Mouse (Mus musculus): ENCODE data around the gene Nutf2-ps1. TPM values are rescaled to one million over a fixed set of nuclear protein-coding genes. Genes with fewer than 3 reads are reported as not detected.
"Not testable (repeated sequence)": the region's sequence is repeated elsewhere in the genome, so short reads cannot be mapped to it uniquely, and the experiment has no call there.

Gene Nutf2-ps1
- polyA plus RNA-seq (2015; fragmentation: Nextera tagmentation; extraction: Ambion mirVana) = 267 and 304 TPM in 2 replicates

DNA sequence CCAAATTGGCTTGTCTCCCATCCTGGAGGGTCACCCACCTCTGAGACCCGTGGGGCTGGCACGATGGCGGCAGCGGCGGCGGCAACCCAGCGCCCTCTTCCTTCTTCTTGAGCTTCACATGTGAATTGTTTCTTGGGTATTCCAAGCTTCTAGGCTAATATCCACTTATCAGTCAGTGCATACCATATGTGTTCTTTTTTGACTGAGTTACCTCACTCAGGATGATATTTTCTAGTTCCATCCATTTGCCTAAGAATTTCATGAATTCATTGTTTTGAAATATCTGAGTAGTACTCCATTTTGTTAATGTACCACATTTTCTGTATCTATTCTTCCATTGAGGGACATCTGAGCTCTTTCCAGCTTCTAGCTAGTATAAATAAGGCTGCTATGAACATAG is at the start of gene Nutf2-ps1:
Nutf2-ps1 (minus strand) TSS at position 101 of the 400 bp plus-strand sequence.
- not testable (repeated sequence) for DNase-seq (ENCODE audit: low spot score)

DNA sequence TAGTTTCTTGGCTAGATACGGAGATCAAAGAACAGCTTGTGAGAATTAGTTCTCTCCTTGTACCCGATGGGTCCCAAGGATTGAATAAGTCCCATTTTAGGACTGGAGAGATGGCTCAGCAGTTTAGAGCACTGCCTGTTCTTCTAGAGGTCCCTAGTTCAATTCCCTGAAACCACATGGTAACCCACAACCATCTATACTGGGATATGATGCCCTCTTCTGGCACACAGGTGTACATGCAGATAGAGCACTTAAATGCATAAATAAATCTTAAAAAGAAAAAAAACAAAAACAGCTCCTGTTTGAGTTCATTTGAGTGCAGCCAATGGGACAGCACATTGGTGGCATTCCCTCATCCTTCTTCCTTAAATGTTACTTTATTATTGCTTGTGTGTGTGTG is 49.2 kb upstream of the Nutf2-ps1 start:
- peak; percentile 29 for DNase-seq (ENCODE audit: low spot score)

GRCm38 (mm10) chr19:53621681-53622080 is 32.8 kb upstream of the Nutf2-ps1 start:
- DNase-seq (ENCODE audit: low spot score) = no peak

GRCm38 (mm10) chr19:53608921-53609320 is 20.1 kb upstream of the Nutf2-ps1 start:
- no peak for DNase-seq (ENCODE audit: low spot score)

DNA sequence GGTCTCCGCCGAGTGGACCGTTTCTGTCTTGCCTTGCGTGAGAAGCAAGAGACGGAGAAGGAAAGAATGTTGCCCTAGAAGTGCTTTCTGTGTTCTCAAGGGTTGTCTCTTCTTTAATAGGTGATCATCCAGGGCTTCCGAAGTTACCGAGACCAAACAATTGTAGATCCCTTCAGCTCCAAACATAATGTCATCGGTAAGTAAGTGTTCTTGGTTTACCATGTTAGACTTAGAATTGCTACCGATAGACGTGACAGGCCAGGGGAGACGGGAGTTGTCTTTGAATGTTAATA is 12.4 kb upstream of the Nutf2-ps1 start:
- DNase-seq (ENCODE audit: low spot score) = peak; percentile 22

GRCm38 (mm10) chr19:53600549-53601362 is 11.9 kb upstream of the Nutf2-ps1 start:
- peak; percentile 67 for DNase-seq (ENCODE audit: low spot score)

DNA sequence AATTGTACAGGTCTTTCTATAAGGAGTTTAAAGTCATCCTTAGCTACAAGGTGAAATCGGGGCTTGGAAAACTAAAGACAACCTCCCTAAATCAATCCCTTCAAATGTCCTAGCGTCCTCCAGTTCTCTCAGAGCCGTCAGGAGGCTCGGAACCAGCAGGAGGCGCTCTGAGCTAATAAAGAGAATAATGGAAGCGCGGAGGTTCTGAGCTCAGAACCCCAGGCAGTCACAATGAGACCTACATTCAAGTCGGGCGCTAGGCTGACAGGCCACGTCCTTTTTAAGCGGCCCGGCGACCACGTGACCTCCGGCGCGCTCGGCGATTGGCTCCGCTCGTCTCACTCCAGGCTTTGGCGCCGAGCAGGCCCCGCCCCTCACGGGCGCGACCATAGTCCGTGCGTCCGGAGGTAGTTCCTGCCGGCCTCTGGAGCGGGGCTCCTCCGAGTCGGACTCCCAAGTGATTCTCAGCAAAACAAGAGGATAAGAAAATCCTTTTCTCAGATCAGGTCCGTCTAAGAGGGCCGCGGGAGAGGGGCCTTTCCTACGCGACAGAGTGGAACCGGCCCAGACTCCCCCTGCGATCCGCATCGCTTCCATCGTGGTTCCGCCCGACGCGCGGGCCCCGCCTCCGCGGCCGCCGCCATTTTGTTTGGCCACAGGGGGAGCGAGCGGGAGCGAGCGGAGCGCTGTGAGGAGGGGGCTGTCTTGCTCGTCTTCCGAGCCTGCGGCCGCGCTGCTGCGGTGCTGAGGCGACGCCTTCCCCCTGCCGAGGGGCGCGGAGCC is 11.1 kb upstream of the Nutf2-ps1 start, which contains the start of gene Smc3:
Smc3 (plus strand) TSS at position 642 of the 783 bp plus-strand sequence.
- peak; percentile 97 for DNase-seq (ENCODE audit: low spot score)

GRCm38 (mm10) chr19:53596723-53597474 is 8.0 kb upstream of the Nutf2-ps1 start:
- no peak for DNase-seq (ENCODE audit: low spot score)

DNA sequence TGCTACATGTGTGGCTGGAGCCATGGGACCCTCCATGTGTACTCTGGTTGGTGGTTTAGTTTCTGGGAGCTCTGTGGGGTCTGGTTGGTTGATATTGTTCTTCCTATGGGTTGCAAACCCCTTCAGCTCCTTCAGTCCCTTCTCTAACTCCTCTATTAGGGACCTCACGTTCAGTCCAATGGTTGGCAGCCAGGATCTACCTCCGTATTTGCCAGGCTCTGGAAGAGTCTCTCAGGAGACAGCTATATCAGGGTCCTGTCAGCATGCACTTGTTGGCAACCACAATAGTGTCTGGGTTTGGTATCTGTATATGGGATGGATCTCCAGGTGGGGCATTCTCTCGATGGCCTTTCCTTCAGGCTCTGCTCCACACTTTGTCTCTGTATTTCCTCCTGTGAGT is 1.2 kb downstream of the Nutf2-ps1 start:
- DNase-seq (ENCODE audit: low spot score) = not testable (repeated sequence)

- DNase-seq (ENCODE audit: low spot score) = not testable (repeated sequence)
These were observed 8.6 kb downstream of the Nutf2-ps1 start for GRCm38 (mm10) chr19:53580271-53580670.

DNA sequence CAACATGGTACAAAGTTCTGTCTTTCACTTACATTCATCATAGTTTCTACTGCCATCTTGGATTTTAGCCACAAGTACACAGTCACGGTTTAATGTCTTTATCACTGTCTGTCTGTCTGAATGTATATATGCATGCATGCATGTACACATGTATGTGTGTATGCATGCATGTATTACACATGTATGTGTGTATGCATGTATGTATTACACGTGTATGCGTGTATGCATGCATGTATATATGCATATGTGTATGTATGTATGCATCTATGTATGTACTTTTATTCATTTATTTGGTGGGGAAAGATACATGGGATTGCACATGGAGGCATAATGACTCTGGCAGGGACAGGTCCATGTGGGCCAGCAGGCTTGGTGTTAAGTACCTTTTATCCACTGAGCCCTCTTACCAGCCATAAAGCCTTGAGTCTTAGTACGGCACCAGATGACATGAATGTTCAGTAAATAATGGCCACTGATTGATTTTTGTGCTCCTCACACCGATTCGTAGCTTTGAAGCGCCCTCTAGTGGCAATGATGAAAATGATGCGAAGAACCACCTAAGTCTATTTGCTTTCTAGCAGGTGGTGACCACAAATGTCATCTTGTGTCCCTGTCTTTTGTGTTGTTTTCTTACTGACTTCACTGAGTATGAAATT is 10.1 kb downstream of the Nutf2-ps1 start:
- DNase-seq (ENCODE audit: low spot score) = peak; percentile 84

DNA sequence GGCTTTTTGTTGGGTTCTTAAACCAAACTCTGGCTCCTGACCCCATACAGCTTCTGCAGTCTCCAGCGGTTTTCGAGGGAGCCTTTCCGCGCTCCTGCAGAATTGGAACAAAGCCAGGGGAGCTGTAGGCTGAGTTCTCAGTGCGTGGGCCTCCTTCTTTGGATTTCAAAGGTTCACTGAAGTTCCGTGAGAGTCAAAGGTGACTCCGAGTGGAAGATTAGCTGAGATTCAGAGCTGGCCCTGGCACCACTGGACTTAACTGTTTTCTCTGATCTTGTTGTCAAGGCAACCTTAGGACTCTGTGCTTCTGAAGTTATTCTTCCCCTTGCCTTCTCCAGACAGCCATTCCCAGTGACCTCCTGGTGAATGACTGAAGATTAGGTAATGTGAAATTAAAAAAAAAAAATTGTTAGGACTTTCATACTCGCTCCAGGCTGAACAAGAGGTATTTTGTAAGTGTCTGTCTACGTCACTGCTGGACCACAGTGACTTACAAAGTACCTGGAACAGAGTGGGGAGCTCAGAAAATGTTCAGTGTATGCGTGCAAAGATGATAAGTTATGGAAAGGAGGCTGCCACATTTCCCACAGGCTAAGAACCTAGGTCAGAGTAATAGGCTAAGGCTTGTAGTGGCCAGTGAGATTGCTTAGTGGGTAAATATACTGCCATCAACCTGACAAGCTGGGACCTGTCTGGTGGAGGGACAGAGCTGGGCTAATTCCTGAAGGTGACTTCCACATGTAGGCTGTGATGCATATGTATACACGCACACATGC is 11.7 kb downstream of the Nutf2-ps1 start:
- no peak for DNase-seq (ENCODE audit: low spot score)

DNA sequence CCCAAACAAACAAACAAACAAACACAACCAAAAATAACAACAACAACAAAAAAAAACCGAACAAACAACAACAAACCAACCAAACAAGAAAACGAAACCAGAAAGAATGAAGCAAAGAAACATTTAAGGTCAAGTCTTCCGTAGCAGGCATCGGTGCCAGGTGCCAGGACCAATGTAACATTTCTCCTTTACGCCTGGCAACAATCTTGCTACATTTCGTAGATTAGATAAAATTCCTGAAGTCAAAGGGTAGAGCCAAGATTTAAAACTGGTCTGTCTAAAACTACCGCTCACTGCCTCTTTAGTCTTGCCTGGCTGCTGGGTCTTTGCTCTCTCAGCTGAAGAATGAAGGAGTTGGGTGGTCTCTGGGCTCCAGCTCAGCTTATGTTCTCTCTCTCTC is 12.8 kb downstream of the Nutf2-ps1 start:
- DNase-seq (ENCODE audit: low spot score) = no peak

DNA sequence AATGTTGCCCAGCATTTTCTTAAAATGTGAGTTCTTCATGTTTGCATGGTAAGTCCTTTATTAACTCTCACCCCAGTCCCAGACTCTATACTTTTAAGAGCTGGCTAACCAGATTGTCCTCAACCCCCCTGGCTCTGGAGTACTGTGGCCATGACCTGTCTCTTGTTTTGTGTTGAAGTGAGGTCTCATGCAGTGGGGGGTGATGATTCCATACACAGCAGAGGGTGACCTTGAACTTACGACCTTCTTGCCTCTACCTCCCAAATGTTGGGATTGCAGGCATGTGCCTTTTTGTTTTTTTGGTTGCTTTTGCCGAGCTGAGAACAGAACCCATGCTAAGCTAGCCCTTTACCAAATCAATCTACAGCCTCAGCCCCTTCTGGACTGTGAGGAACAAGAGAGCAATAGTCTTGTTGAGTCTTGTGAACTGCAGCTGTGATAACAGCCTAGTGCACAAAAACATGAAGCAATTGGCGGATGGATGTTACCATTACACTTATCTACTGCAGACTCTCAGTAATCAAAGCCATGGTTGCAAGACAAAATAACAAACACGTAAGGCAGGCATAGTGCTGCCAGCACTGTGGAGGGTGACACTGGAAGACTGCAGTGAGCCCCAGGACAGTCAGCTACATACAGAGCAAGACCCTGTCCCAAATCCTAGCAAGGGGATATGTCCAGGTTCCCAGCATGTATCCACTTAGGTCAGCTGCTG is 13.4 kb downstream of the Nutf2-ps1 start:
- no peak for DNase-seq (ENCODE audit: low spot score)

- DNase-seq (ENCODE audit: low spot score) = no peak
These were observed 14.3 kb downstream of the Nutf2-ps1 start for GRCm38 (mm10) chr19:53574546-53574945.

- no peak for DNase-seq (ENCODE audit: low spot score)
These were observed 14.7 kb downstream of the Nutf2-ps1 start for GRCm38 (mm10) chr19:53574131-53574530.

- DNase-seq (ENCODE audit: low spot score) = no peak
These were observed 15.7 kb downstream of the Nutf2-ps1 start for GRCm38 (mm10) chr19:53573151-53573550.

GRCm38 (mm10) chr19:53572607-53573006 is 16.3 kb downstream of the Nutf2-ps1 start:
- no peak for DNase-seq (ENCODE audit: low spot score)

DNA sequence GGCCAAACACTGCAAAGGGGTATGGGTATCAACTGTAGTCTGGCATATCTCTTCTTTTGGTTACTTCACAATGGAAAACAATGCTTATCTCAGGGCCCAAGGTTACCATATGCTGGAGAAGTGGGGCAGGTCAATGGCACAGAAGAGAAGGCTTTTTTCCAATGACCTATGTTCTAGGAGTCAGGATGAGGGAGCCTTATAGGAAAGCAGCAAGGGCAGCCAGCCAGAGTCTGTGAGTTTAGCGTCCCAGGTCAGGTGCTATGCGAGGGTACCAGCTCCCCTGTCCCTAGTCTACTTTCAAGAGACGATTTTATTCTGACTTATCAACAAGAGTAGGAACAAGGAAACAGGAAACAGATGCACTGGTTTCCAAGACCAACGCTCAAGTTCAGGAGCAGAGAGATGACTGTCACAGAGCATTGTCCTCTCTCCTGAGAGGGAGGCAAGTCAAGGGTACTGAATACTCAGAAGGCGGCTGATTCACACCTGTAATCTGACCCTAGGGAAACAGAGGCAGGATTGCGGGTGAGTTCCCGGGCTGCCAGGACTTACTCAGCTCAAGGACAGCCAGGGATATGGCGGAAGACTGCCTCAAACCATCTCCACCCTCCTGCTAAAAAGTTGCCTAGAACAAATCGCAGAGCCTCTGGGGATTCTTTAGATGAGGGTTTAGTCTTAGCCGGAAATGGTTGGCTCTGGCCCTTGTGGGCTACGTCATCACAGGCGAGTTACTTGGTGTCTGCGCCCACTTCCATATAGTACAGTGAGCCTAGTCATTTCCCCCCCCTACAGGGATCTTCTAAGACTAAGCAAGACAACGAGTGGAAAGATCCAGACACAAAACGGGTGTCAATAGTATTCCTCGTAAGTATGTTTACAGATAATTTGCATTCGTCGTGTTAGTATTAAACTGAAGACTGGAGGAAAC is 17.1 kb downstream of the Nutf2-ps1 start:
- DNase-seq (ENCODE audit: low spot score) = no peak

All from thymus, postnatal 0 days (tissue).